Mouse (Mus musculus) right cerebral cortex, postnatal 14 days (tissue): ENCODE measurements around the gene Glipr2.
A peak's percentile ranks its signal among the peaks of the same experiment; 100 is the strongest.

Experiments used
- DNase-seq: peaks from one replicate; pipeline ENCODE4 v3.0.0; 2022

The Glipr2 gene

GRCm38 (mm10) chr4:44011799-44012198 is 54.6 kb downstream of the Glipr2 start:
- DNase-seq, result no peak

- peak; percentile 86 for DNase-seq
Observed at GRCm38 (mm10) chr4:44012376-44013367, 55.5 kb downstream of the Glipr2 start.

DNA sequence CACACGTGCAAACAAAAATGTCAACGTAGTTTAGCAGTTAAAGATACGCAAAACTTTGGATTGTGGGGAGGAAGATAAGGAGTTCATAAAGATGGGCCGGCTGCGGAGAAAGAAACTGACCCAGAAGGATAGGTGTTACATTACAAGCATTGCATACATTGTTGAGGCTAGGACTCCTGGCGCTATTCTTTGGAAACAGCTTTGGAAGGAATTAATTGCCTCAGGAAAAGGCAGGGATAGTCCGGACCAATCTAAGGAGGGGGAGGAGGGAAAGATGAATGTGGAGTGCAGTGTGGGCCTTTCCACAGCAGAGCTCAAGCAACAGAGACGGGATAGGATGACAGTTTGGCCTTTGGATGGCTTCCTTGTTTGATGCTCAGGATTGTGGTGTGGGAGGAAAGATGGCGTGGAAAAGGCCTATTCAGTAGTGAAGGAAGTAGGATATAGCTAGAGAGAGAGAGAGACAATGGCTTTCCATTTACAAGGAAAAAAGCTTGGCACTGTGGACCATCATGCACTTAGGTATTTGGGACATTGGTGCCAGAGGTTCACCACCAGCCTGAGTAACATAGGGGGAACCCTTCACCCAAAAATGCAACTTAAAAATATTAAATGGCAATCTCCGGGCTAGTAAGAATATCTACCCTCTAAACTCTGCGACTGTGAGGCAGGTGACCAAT is 56.3 kb downstream of the Glipr2 start:
- DNase-seq, result no peak

- no peak for DNase-seq
Observed at GRCm38 (mm10) chr4:44016071-44016470, 58.9 kb downstream of the Glipr2 start.

DNA sequence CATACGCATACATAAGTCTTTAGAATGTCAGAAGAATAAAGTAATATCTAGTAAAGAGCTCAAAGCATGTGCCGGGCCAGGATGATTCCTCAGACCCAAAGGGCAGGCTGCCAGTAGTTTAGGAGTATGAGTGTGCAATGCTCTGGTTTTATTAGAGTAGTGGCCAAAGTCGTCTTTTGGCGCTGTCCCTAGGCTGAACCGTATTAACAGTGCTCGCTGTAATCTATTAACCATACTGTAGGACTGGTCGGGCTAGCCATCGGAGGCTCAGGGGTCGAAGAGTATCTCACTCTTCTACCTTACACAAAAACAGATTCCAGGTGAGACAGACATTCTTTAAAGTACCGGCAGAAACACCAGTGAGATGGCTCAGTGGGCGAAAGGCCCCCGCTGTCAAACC is 59.6 kb downstream of the Glipr2 start:
- no peak for DNase-seq

DNA sequence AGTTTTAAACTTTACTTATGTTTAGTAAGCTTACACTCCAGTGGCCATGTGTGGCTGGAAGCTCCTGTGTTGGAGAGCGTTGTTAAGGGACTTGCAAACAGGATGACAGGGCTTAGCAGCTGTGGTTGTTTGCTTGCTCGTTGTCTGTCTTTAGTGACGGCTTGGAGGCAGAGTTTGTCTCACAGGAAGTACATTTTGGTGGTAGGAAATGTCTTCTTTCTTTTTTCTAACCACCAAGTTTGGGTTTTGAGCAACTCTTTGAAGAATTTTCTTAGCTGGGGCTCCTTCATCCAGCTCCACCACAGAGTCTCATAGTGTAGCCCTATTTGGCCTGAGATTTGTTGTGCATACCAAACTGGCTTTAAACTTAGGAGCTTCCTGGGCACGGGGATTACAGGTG is 65.1 kb downstream of the Glipr2 start:
- DNase-seq, result no peak

DNA sequence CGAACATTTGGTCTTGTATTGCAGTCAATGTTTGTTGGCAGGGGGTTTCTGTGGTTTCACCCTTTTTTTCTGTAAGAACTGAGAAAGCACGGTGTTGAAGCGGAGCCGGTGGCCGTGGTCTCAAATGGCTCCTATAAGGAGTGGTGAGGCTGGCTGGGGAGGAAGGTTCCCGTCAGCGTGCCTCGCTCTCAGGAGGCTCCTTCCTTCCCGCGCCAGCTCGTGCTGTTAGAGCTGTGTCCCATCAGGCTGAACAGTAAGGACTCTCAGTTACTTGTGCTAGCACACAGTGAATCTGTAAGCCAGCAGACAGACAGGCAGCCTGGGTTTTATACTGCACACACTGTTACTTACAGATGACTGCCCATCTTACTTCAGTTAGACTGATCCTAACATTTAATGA is 65.6 kb downstream of the Glipr2 start:
- DNase-seq, result no peak

- DNase-seq, result no peak
Observed at GRCm38 (mm10) chr4:44023681-44024080, 66.5 kb downstream of the Glipr2 start.

- no peak for DNase-seq
Observed at GRCm38 (mm10) chr4:44024241-44024640, 67.0 kb downstream of the Glipr2 start.

DNA sequence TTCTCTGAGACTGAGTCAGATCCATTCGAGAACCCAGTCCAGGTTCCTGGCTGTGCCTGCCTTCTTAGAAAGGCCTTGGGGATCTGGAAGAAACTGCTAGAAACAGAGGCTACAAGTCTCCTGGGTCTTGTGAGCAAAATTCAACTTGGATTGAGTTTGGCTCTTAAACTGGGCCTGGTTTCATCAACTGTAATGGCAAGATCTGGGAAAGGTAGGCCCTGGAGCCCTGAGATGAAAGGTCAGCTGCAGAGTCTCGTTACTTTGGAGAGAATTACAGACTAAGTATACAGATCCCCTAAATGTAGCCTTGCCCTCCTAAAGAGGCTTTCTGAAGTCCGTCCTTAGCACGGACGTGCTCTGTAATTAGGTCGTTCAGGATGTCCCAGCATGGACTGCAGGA is 68.4 kb downstream of the Glipr2 start:
- DNase-seq, result no peak
